Mouse (Mus musculus) ES-E14 (cell line): ENCODE measurements around the gene Gm4924. TPM values are rescaled to one million over a fixed set of nuclear protein-coding genes. Genes with fewer than 3 reads are reported as not detected.

Experiments used
- DNase-seq: peaks from one replicate; pipeline ENCODE4 v3.0.0-alpha.2; 2013; ENCODE audit warnings: low read depth, low spot score
- H3K27ac ChIP-seq: 2 replicates; pipeline ENCODE4 v1.5.1; 2012; ENCODE audit warnings: low read depth, mild to moderate bottlenecking, low read length, moderate library complexity, mixed read lengths; ENCODE audit not compliant: poor library complexity, insufficient read depth, severe bottlenecking
- H3K36me3 ChIP-seq: 2 replicates; pipeline ENCODE4 v1.6.1; 2012; ENCODE audit warnings: mild to moderate bottlenecking, low read length, moderate library complexity, mixed read lengths; ENCODE audit not compliant: control insufficient read depth, poor library complexity, insufficient read depth, severe bottlenecking
- H3K4me1 ChIP-seq, 2 experiments: fragments of 150-350 bp in 1 of 2; sonication (generic) in 1 of 2; 2 replicates each; pipeline ENCODE4 v1.6.1; 2012; ENCODE audit warnings: low read length in 2 of 2, mild to moderate bottlenecking in 1 of 2, mixed read lengths in 1 of 2; ENCODE audit not compliant: control insufficient read depth in 2 of 2, insufficient read depth in 2 of 2, poor library complexity in 1 of 2
- H3K4me3 ChIP-seq, 2 experiments: fragments of 150-350 bp in 1 of 2; sonication (generic) in 1 of 2; 2 replicates each; pipeline ENCODE4 v1.5.1; 2012; ENCODE audit warnings: low read length in 2 of 2, low read depth in 1 of 2, mild to moderate bottlenecking in 1 of 2, mixed read lengths in 1 of 2; ENCODE audit not compliant: insufficient read depth in 1 of 2, poor library complexity in 1 of 2, severe bottlenecking in 1 of 2
- H3K9ac ChIP-seq: 2 replicates; pipeline ENCODE4 v1.6.1; 2012; ENCODE audit warnings: low read depth, mild to moderate bottlenecking, low read length, mixed read lengths; ENCODE audit not compliant: poor library complexity, insufficient read depth, severe bottlenecking
- H3K9me3 ChIP-seq: fragments of 150-350 bp; sonication (generic); 2 replicates; pipeline ENCODE4 v1.6.1; 2012; ENCODE audit warnings: low read depth, mild to moderate bottlenecking, low read length; ENCODE audit not compliant: control insufficient read depth, insufficient read depth
- CHD2 ChIP-seq: IDR thresholded peaks from 2 replicates; pipeline ENCODE4 v1.6.1; 2014; ENCODE audit warnings: mild to moderate bottlenecking, low read depth, low read length, inconsistent platforms
- HCFC1 ChIP-seq: IDR thresholded peaks from 2 replicates; pipeline ENCODE4 v1.6.1; 2012; ENCODE audit warnings: low read length, inconsistent platforms, borderline replicate concordance; ENCODE audit not compliant: insufficient read depth
- MAFK ChIP-seq: IDR thresholded peaks from 2 replicates; pipeline ENCODE4 v1.6.1; 2014; ENCODE audit warnings: mild to moderate bottlenecking, low read depth, low read length, inconsistent platforms; ENCODE audit not compliant: insufficient read depth
- ZC3H11A ChIP-seq: IDR thresholded peaks from 2 replicates; pipeline ENCODE4 v1.6.1; 2012; ENCODE audit warnings: low read depth, mild to moderate bottlenecking, inconsistent platforms, low read length, borderline replicate concordance
- ZNF384 ChIP-seq: IDR thresholded peaks from 2 replicates; pipeline ENCODE4 v1.6.1; 2012; ENCODE audit warnings: low read depth, low read length, inconsistent platforms
- in situ Hi-C, 2 experiments: fragments of 600-800 bp; cut with MboI; formaldehyde crosslinking; loops; one replicate each; pipeline ENCODE4 v1.15.1; 2025; ENCODE audit warnings: low sequenced_read_pairs in 2 of 2, inconsistent platforms in 1 of 2; ENCODE audit not compliant: unreplicated experiment in 2 of 2
- total RNA-seq: library from RNA; depleted of rRNA; stranded (reverse); fragments of 300-350 nt; gene quantifications from 2 replicates; pipeline ENCODE4 v1.2.3, GENCODE M21; 2012; rRNA removed

The Gm4924 gene
- total RNA-seq, 1 experiment = 17.0 TPM

DNA sequence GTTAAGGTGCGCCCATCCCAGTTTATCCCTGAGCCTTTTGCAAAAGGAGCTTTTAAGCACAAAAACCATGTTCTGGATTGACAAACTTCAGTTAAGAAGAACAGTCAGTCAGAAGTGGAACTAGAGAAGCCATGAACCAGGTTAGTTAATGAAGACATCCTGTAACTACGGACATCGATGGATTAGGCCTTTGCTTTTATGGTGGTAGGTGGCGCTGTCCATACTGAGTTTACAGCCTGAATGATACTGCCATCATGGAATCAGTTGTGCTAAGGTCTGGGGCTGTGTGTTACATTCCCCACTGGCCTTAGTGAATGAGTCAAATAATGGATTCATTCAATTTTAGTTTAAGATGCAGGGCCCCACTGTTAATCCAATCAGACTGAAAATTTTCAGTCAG lies 1.3 kb downstream of the Gm4924 start:
- H3K4me3 ChIP-seq = peak overlapping the region; percentile 20 to 98; a peak in 3 of 4 replicates
- H3K9ac ChIP-seq = peak overlapping the region; percentile 28; the same call in 1 of the 2 replicates
- peak; percentile 9 for DNase-seq
- H3K4me1 ChIP-seq = peaks cover 4% of the 10 kb centered on the region in 2 experiments; a peak in 1 of 4 replicates
- H3K9me3 ChIP-seq = no peaks in the 10 kb centered on the region
- H3K27ac ChIP-seq = no peak overlapping the region
- H3K36me3 ChIP-seq = no peaks in the 10 kb centered on the region; the same call in 1 of the 2 replicates
- in situ Hi-C loops = no loop called here
- TF ChIP-seq ZNF384 = no peak

GRCm38 (mm10) chr10:82361911-82362310 lies 7.9 kb downstream of the Gm4924 start:
- in situ Hi-C loops = no loop called here
- Histone ChIP-seq H3K9me3 (no peaks in the 10 kb centered on the region), H3K36me3 (no peaks in the 10 kb centered on the region), H3K9ac (no peak overlapping the region), H3K27ac (no peak overlapping the region), H3K4me3 (no peak overlapping the region), H3K4me1 (peaks cover 4 to 7% of the 10 kb centered on the region in 2 experiments; a peak in 1 of 4 replicates)
- DNase-seq = peak; percentile 47
- peak; percentile 47; the same call in 1 of the 2 replicates for TF ChIP-seq ZC3H11A
- no peak for TF ChIP-seq ZNF384

GRCm38 (mm10) chr10:82382992-82383391 lies 28.9 kb downstream of the Gm4924 start:
- DNase-seq = no peak
- in situ Hi-C loops = no loop called here
- peaks cover 5% of the 10 kb centered on the region; the same call in 1 of the 2 replicates for H3K9me3 ChIP-seq
- TF ChIP-seq CHD2 = no peak
- TF ChIP-seq ZC3H11A = no peak
- no peak for TF ChIP-seq HCFC1
- no peak for TF ChIP-seq ZNF384
- no peak for TF ChIP-seq MAFK
- no peaks in the 10 kb centered on the region for H3K36me3 ChIP-seq
- H3K9ac ChIP-seq = no peak overlapping the region
- H3K4me3 ChIP-seq = no peak overlapping the region
- H3K4me1 ChIP-seq = no peaks in the 10 kb centered on the region
- no peak overlapping the region for H3K27ac ChIP-seq

GRCm38 (mm10) chr10:82409511-82409910 lies 55.5 kb downstream of the Gm4924 start:
- Histone ChIP-seq H3K9ac (no peak overlapping the region), H3K36me3 (no peaks in the 10 kb centered on the region), H3K27ac (no peak overlapping the region), H3K9me3 (peaks cover 4% of the 10 kb centered on the region), H3K4me1 (no peaks in the 10 kb centered on the region), H3K4me3 (no peak overlapping the region)
- TF ChIP-seq CHD2 = no peak
- TF ChIP-seq ZC3H11A = no peak
- TF ChIP-seq ZNF384 = no peak
- no peak for TF ChIP-seq MAFK
- no peak for TF ChIP-seq HCFC1
- in situ Hi-C loops = no loop called here
- DNase-seq = no peak

- Histone ChIP-seq H3K9me3 (no peaks in the 10 kb centered on the region), H3K36me3 (no peaks in the 10 kb centered on the region), H3K27ac (no peak overlapping the region), H3K4me1 (no peaks in the 10 kb centered on the region), H3K4me3 (no peak overlapping the region), H3K9ac (no peak overlapping the region)
- DNase-seq = no peak
- in situ Hi-C loops = no loop called here
- TF ChIP-seq ZC3H11A = no peak
- no peak for TF ChIP-seq HCFC1
- TF ChIP-seq CHD2 = no peak
- TF ChIP-seq MAFK = no peak
- no peak for TF ChIP-seq ZNF384
These were observed 69.6 kb downstream of the Gm4924 start for GRCm38 (mm10) chr10:82423631-82424030.

Other genes with a start within 250 kb of the Gm4924 start
- gene AU041133, start 226.2 kb upstream of the Gm4924 start, total RNA-seq = 6.6 and 8.4 TPM in 2 replicates
- 7.3 and 7.6 TPM in 2 replicates for gene Zfp938, start 113.0 kb upstream of the Gm4924 start, total RNA-seq
- gene 4932415D10Rik, start 37.7 kb upstream of the Gm4924 start, total RNA-seq = not detected in 2 replicates
- gene Gm1553, start 138.4 kb downstream of the Gm4924 start, total RNA-seq = not detected in 2 replicates